In the genomic region with DNA sequence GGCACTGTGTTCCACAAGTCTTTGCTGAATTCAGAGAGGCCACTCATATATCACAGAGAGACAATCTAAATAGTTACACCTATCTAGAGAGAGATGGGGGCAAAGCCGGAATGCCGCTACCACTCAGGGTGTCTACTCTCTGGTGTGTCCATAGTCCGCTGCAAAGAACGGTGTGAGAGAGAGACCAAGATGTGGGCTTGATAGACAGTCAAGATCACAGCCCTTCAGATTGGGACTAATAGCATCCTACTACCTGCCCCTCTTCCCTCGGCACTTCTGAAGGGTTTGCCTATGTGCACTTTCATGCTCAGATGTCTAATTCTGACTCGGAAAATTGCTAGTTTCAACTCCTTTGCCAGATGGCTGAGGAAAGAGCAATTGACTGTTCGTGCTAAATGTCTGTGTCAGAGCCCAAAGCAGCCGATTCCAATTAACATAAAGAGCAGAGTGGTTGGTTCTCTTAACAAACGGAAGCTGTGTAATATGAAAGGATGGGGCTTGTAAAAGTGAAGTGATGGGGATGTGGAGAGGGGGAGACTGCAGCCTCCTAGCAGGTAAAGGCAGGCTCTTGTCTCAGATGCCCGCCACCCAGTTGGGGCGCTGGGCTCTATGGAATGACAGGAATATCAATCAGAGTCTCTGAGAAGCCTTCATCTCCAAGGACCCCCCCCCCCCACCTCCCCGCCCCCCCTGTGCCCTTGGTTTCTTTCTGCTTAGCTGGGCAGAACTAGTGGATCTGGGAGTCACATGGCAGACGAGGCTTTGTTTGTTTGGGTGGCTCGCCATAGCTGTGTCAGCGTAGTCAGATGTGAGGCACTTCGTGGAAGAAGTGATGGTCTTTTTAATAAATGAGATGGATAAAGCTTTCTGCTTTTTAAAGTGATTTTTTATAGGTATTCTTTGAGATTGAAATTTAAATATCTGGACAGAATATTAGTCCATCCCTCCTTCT, we compare ENCODE assay signal across 15 mouse cellular contexts.
DNase-seq lines count a peak whose midpoint lies in the region; ATAC-seq lines count a peak whose summit lies in the region.
"Had no signal": no experiment of that assay in that cellular context is flagged by ENCODE, and none has a peak within 500 bp of the region (broad histone marks: within the 10 kb centered on the region; RNA-seq: fewer than 3 reads in every experiment).

No protein-coding gene starts in this region.

- ATAC-seq in embryonic facial prominence, embryonic 15.5 days (ENCODE audit: insufficient number of reproducible peaks, low FRiP score, low TSS enrichment, low read depth) = peak; percentile 43; the same call in 1 of the 2 replicates
- ATAC-seq in hindbrain, embryonic 16.5 days = peak; percentile 76
- ATAC-seq in neural tube, embryonic 15.5 days (ENCODE audit: low FRiP score) = peak; percentile 80
- no peak for ATAC-seq in intestine, embryonic 15.5 days
- no peak for ATAC-seq in erythroblast, adult 5-6 weeks (replicated peaks; ENCODE audit: low FRiP score, poor library complexity, severe bottlenecking)

- intact Hi-C loops in left cerebral cortex, postnatal 4 days (cut with DNase I) = no loop called here

- no peak overlapping the region for H3K9ac ChIP-seq in embryonic facial prominence, embryonic 15.5 days
- H3K9ac ChIP-seq in hindbrain, embryonic 16.5 days (ENCODE audit: low read depth, low read length) = peak overlapping the region; percentile 31; the same call in 1 of the 2 replicates
- no peak overlapping the region for H3K9ac ChIP-seq in neural tube, embryonic 15.5 days (replicated peaks)
- H3K9ac ChIP-seq in intestine, embryonic 15.5 days = no peak overlapping the region
- H3K9ac ChIP-seq: midbrain, embryonic 12.5 days had no signal

- peak; percentile 25 for DNase-seq in left cerebral cortex, adult 9 months (ENCODE audit: low spot score in 2 of 2)
- DNase-seq in left cerebral cortex, postnatal 4 days = no peak
- DNase-seq in adipocyte (ENCODE audit: low spot score) = no peak
- DNase-seq: cerebellum, adult 2 months; gastrocnemius, adult 2 months; heart, postnatal 4 days; lung, adult 18-20 months; right cerebral cortex, postnatal 4 days; thymus, adult 2 months had no signal

- H3K4me1 ChIP-seq in embryonic facial prominence, embryonic 15.5 days = peaks cover 12% of the 10 kb centered on the region
- peaks cover 7% of the 10 kb centered on the region; the same call in 1 of the 2 replicates for H3K4me1 ChIP-seq in hindbrain, embryonic 16.5 days (ENCODE audit: control insufficient read depth, insufficient read depth, low read depth, low read length)
- peaks cover 13% of the 10 kb centered on the region for H3K4me1 ChIP-seq in neural tube, embryonic 15.5 days
- H3K4me1 ChIP-seq in intestine, embryonic 15.5 days (replicated peaks) = peaks cover 2% of the 10 kb centered on the region; the same call in 1 of the 2 replicates

- no peaks in the 10 kb centered on the region for H3K27me3 ChIP-seq in embryonic facial prominence, embryonic 15.5 days
- H3K27me3 ChIP-seq in hindbrain, embryonic 16.5 days (replicated peaks; ENCODE audit: control insufficient read depth, insufficient read depth, low read length) = no peaks in the 10 kb centered on the region
- no peaks in the 10 kb centered on the region for H3K27me3 ChIP-seq in neural tube, embryonic 15.5 days (replicated peaks)
- H3K27me3 ChIP-seq in intestine, embryonic 15.5 days (replicated peaks) = no peaks in the 10 kb centered on the region
- H3K27me3 ChIP-seq: midbrain, embryonic 12.5 days had no signal

- peak overlapping the region; percentile 24; the same call in 1 of the 2 replicates for H3K4me2 ChIP-seq in embryonic facial prominence, embryonic 15.5 days (replicated peaks)
- no peak overlapping the region for H3K4me2 ChIP-seq in hindbrain, embryonic 16.5 days (ENCODE audit: low read length)
- peak overlapping the region; percentile 33 for H3K4me2 ChIP-seq in neural tube, embryonic 15.5 days
- H3K4me2 ChIP-seq in intestine, embryonic 15.5 days (replicated peaks) = no peak overlapping the region
- H3K4me2 ChIP-seq: midbrain, embryonic 12.5 days had no signal

- WGBS in embryonic facial prominence, embryonic 15.5 days = 38% methylated on average over 16 of the region's 16 CpGs
- 53% methylated on average over 16 of the region's 16 CpGs for WGBS in hindbrain, embryonic 16.5 days
- WGBS in neural tube, embryonic 15.5 days = 47% methylated on average over 16 of the region's 16 CpGs
- 71% methylated on average over 16 of the region's 16 CpGs for WGBS in intestine, embryonic 15.5 days

- H3K9me3 ChIP-seq in embryonic facial prominence, embryonic 15.5 days (replicated peaks) = no peaks in the 10 kb centered on the region
- H3K9me3 ChIP-seq in hindbrain, embryonic 16.5 days (ENCODE audit: control insufficient read depth, low read length) = no peaks in the 10 kb centered on the region
- H3K9me3 ChIP-seq in neural tube, embryonic 15.5 days (replicated peaks) = no peaks in the 10 kb centered on the region
- H3K9me3 ChIP-seq in intestine, embryonic 15.5 days = no peaks in the 10 kb centered on the region
- H3K9me3 ChIP-seq: midbrain, embryonic 12.5 days had no signal

- H3K4me3 ChIP-seq in embryonic facial prominence, embryonic 15.5 days (replicated peaks) = no peak overlapping the region
- no peak overlapping the region for H3K4me3 ChIP-seq in hindbrain, embryonic 16.5 days (ENCODE audit: low read length)
- H3K4me3 ChIP-seq in neural tube, embryonic 15.5 days (replicated peaks) = no peak overlapping the region
- H3K4me3 ChIP-seq in intestine, embryonic 15.5 days (replicated peaks) = no peak overlapping the region
- H3K4me3 ChIP-seq: gastrocnemius, adult 2 months; midbrain, embryonic 12.5 days had no signal

- H3K36me3 ChIP-seq in embryonic facial prominence, embryonic 15.5 days = no peaks in the 10 kb centered on the region
- no peaks in the 10 kb centered on the region for H3K36me3 ChIP-seq in hindbrain, embryonic 16.5 days (ENCODE audit: control insufficient read depth, insufficient read depth, low read length)
- no peaks in the 10 kb centered on the region for H3K36me3 ChIP-seq in neural tube, embryonic 15.5 days
- no peaks in the 10 kb centered on the region for H3K36me3 ChIP-seq in intestine, embryonic 15.5 days
- H3K36me3 ChIP-seq: midbrain, embryonic 12.5 days had no signal

- H3K27ac ChIP-seq in embryonic facial prominence, embryonic 15.5 days (replicated peaks) = peak overlapping the region; percentile 39; the same call in 1 of the 2 replicates
- peak overlapping the region; percentile 48; the same call in 1 of the 2 replicates for H3K27ac ChIP-seq in hindbrain, embryonic 16.5 days (ENCODE audit: low read depth, low read length)
- H3K27ac ChIP-seq in neural tube, embryonic 15.5 days (replicated peaks) = peak overlapping the region; percentile 76
- no peak overlapping the region for H3K27ac ChIP-seq in intestine, embryonic 15.5 days
- H3K27ac ChIP-seq: gastrocnemius, adult 2 months; midbrain, embryonic 12.5 days had no signal

Comparison
In these comparisons a context has a peak if more than half of its experiments do, and no peak if none do; other contexts are left out.
1. DNase-seq: peak in left cerebral cortex, adult 9 months (2 of 2); none in left cerebral cortex, postnatal 4 days (single experiment) and adipocyte (single experiment).
2. ATAC-seq: peak in embryonic facial prominence, embryonic 15.5 days (single experiment), hindbrain, embryonic 16.5 days (single experiment) and neural tube, embryonic 15.5 days (single experiment); none in intestine, embryonic 15.5 days (single experiment) and erythroblast, adult 5-6 weeks (single experiment).
3. H3K4me2 ChIP-seq: peak in embryonic facial prominence, embryonic 15.5 days (single experiment) and neural tube, embryonic 15.5 days (single experiment); none in hindbrain, embryonic 16.5 days (single experiment) and intestine, embryonic 15.5 days (single experiment).